Mouse (Mus musculus): ENCODE data around the gene Icam4.

DNA sequence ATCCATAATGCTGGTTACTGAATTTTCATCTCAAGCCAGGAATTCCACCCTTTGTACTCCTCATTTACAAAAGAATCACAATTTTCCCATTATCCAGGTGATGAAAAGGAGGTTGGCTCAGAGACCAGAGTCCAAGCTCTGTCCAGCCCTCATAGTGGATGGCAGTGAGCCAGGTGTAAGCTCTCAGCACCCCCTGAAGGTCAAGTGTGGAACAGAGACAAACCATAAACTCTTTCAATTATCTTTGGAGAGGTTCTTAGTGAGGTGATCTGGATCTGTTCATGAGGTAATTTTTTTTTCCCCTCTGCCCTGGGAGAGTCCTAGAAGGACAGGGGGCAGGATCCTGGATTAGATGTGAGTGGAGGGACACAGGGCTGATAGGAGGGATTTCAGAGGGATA is 28.4 kb upstream of the Icam4 start:
- TF ChIP-seq POLR2A (IDR thresholded peaks at IDR 0.05; ENCODE audit: low read depth, low read length) = no peak
- no peak for TF ChIP-seq CTCF (IDR thresholded peaks at IDR 0.05; ENCODE audit: extremely low read depth, insufficient read depth, insufficient read length, insufficient replicate concordance)

All from spleen, adult 2 months (tissue).